Mouse (Mus musculus) skeletal muscle tissue, adult 2 months (tissue): Measurements from ENCODE around the gene Bcor.

ENCODE experiments used
- DNase-seq: peaks from one replicate; pipeline ENCODE4 v3.0.0-alpha.2; 2012; ENCODE audit warnings: low read depth, low spot score

The Bcor gene

DNA sequence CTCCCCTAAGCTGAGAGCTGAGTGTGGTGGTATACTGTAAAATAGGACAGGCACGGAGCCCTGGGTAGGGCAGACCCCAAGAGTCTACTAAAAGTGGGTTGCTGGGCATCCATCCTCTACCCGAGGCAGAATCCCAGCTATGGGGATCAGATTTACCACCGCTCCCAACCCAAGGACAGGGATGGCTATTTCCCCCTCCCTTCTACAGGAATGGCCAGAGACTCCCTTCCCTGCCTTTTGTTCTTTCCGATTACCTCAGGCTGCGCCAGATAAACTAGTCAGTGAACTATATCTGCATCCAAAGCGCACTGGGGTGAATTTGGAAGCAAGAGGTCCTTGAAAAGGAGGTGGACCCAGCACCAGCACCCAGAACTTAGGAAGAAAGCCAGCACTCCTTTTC lies 93.1 kb downstream of the Bcor start:
- DNase-seq, result no peak

DNA sequence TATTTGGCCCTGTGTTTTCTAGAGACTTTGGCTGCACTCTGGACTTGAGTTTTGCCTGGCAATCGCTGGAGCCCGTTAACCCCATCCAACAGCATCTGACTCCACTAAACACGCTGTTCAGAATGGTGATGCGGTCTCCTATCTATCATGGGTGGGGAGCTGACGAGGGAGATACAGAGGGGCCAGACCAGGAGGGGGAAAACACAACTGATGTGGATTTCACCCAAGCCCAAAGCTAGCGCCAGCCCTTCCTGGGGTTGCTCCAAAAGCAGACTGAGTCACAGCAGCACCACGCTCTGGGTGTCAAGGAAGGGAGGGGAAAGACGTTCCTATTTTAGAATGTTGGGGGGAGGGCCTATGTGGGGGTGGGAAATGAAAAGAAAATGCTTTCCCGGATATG lies 94.4 kb downstream of the Bcor start:
- no peak for DNase-seq

DNA sequence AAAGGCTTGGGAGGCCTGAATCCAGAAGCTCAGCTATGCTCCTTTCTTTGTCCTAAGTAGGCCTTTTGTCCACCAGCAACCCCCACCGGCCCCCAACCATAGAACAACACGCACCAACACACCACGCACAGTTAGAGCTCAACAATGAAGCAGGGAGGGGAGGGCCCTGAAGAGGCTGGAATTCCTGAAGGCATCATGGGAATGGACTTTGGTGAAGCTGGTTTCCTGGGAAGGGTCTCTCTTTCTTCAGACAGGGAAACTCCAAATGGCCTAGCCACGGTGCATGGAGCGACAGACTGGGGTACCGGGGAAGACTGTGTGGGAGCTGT lies 97.3 kb downstream of the Bcor start:
- DNase-seq, result no peak

DNA sequence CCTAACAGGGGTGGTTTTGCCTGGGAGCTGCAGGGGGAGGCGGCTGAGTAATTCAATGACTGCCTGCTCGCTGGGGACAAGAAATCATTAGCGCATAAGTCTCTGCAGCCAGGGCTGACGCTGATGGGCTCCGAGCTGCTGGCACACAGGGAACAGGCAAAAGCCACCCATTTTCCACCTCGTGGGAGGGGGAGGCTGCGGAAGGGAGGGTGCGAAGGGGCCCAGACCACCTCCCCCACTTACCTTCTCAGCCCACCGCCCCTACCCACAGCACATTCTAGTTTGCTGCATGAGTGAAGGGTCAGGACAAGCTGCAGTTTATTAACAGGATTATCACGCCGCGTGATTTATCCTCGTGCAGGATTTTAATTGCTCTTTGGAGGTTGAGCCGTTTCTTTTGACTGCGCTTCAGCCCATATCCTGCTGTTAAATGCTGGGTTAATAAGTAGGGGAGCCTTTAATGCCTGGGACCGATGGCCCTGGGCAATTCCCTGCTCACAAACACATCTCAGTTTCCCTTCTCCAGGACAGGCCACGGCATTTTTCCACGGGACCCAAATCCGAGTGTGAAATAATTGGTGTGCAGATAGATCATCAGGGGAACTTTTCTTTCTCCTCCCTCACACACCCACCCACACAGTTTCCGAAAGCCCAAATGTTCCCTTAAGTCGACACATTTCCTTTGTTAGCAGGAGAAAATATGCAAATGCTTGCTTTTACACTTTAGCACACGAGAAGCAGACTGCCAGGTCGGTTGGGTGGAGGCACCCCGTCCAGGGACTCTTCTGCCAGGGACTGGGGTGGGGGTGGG lies 97.8 kb downstream of the Bcor start:
- no peak for DNase-seq

DNA sequence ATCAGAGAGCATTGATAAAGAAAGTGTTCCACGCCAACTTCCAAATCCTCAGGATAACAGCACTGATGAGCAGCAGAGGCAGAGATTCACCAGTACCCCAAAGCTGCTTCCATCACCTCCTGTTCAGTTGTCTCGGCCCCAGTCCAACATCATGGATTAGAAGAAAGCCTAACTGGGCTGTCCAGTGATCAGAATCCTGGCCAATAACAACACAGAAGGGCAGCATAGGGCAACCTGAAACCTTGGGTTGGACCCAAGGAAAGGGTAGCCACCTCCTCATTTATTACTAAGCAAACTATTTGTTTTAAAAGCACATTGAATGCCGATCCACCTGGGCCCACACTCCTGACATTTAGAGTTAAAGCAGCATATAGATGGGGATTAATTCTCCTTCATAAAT lies 99.3 kb downstream of the Bcor start:
- no peak for DNase-seq

DNA sequence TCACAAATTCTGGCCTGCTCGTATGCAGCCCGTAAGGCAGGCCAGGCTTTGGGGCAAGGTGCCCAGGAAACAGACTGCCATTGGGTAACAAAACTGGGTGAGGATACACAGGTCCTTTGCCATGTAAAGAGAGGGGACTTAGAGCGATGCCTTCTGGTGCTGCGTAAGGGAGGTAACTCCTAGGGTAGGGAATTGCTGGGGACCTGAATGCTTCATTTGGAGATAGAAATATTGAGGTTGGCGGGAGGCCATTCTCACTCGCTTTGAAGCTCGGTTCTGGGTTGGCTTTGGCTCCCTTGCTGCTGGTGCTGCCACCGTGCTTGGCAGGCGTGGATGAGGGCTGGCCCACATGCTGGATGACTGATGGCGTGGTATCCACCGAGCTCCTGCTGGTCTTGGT lies 102.9 kb downstream of the Bcor start:
- no peak for DNase-seq

DNA sequence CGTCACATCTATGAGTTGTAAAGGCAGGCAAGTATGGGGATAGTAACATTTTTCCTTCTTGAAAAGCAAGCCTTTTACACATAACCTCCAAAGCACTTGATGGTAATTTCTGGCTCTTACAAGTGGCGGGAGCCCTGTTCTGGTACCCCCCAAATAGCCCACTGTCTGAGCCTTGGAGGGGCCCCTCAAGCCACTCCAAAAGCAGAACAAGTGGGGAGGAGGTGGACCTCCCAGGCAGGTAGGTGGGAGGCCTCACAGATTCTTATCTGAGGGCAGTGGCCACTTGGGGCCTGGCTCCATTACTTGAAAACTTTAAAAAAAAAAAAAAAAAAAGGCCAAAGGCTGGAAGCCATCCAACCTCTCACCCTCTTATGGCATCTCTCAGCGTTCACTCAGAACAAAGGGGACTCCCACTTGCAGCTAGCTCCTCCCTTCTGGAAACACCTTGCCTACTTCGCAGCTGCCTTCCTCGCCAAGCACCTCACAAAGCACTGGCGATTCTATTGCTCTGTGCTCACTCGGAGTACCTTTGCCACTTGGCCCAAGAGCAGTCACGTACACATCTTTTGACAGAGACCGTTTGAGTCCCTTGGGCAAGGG lies 106.7 kb downstream of the Bcor start:
- DNase-seq, result no peak

DNA sequence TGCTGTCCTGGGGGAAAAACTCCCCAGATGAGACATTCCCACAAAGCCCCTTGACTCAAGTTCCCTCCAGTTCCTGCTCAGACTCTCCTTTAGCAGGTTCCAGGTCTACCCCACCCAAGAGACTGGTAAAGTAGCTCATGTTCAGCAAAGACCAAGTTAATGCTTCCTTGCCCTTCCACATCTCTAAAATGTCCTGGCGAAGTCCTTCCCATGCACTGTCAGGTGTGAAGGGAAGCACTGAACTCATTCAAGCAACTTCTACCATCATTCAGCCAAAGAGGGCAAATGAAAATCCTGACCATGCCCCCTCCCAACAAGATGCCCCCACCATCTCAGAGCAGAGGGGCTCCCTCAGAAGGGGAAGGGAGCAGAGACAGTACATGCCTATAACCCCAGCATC lies 107.5 kb downstream of the Bcor start:
- no peak for DNase-seq

DNA sequence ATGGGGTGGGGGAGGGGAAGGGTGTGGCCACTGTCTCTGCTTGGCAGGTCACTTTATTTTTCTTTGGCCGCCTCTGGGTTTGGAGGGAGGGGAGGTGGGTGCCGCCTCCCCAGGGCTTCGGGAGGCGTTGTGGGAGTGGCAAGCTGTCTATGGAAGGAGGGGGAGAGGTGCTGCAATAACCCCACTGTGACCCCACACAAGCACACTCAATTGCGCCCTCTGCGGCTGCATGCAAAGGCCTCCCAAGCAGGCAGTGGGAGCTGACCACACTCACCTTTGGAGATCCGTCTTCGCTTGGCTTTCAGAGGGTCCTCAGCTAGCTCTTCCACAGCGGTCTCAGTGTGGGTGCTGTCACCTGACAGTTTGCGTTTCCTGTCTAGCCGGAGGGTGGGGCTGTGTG lies 111.4 kb downstream of the Bcor start:
- no peak for DNase-seq

DNA sequence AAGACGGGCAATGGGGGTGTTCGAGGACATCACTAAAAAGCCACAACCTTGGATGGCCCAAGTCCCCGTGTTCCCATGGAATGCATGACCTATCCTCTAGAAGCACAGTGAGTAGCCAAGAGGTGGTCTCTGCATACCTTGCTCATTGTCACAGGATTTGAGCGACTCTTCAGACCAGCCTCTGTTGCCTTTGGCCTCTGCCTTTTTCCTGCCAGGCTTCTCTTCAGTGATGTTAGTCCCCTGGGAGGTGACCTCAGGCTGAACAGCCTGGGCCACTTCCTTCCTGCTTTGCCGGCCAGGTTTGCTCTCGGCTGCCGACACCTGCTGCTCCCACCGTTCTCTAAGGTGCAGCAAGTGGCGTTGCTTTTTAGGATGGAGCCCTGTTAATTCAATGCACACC lies 112.0 kb downstream of the Bcor start:
- no peak for DNase-seq

DNA sequence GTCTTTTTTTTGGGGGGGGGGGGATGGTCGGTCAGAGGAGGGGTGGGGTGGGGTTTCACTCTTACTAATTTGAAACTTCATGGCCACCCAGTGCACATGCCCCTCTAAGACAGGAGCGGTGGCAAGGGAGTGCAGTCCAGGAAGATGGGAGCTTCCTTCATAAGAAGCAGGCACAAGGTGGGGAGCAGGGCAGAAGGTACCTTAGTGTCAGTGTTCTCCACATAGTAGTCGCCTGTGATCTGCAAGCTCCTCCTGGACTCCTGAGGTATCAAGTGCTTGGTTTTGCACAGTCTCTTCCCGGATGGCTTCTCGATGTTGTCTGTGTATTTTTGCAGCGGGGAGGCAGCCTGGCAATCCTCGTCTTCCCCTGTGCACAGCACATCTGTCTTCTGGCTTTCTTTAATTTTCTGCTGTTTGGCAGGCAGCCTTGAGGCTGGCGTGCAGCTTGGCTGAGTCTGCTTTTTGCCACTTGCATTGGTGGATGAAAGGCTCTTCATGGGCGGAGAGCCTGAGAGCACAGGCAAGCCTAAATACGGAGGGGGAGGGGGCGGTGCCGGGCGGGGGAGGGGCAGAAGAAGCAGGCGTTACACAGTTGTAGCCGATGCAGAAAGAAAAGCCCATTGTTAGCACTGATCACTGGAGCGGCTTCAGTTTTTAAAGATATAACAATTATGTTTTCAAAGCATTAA lies 112.8 kb downstream of the Bcor start:
- DNase-seq, result no peak

DNA sequence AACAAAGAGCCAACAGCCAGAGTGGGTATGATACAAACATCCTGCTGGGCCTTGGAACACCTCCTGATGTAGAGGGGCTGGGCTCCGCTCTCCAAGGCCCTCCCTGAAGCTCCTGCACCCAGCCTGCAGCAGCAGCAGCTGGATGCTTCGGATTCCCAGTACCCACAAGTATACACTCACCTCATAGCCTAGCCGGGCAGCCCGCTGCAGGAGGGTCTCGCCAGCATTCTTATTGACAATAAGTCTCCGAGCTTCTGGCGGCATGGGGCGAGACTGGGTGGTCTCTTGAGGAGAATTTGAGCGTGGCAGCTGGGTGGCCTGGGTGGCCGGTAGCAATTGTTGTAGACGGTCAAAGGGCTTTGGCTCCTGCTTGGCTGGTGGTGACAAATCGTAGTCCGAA lies 113.5 kb downstream of the Bcor start:
- DNase-seq, result no peak

DNA sequence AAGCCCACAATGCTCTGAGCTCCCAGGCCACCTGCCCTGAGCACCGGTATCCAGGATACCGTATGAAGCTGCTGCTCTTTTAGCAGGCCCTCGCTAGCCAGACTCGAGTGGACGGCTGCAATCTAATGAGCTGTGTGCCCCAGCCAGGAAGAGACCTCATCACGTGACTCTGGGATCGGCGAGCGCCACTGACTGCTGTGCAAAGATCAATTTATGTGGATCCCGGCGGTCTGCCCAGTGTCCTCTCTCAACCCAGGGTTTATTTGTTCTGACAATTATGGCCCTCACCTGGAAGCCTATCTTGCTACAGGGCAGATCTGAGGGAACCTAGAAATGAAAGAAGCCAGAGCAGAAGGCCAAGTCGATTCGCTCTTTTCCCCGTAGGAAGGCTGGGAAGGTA lies 116.8 kb downstream of the Bcor start:
- no peak for DNase-seq

DNA sequence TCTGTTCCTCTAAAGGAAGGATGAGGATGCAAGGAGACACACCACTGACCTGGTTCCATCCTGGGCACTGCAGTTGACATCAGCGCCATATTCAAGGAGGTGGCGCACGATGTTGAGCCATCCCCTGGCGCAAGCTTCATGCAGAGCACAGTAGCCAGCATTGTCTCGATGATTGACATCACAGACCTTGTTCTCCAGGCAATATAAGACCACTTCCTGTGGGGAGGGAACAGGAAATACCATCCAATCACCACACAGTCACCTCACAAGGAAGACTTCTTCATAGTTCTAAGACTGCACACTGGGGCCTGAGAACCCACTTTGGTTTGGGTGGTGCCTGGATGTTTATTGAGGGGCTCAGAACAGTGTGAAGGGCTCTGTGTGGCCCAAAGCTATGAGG lies 118.7 kb downstream of the Bcor start:
- DNase-seq, result no peak

DNA sequence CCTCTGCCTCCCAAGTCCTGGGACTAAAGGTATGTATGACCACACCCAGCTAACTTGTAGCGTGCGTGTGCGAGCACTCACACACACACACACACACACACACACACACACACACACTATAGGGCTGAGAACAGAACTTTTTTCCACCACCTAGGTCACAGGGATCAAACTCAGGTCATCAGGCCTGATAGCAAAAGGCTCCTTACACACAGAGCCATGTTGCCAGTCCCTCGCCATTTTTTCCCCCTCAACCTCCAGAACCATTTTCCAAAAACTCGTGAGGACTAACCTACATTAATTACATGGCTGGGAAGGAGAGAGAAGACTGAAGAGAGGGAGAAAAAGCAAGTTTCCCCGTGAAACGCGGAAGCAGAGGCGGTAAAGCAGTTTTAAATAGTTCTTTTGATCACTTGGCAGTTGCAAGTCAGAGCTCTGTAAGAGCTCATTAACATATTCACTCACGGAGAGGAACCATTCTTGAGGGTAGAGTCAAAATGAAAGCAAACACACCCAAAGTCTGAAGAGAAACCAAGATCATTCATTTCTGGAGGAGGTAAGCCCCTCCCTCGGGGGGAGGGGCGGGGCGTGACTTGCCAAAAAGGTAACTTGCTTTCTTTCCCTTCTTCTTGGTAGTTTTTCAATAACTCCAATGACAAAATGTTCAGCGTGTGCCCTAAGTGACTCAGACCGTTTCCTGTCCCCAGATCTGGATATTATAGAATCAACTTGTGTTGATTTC lies 145.3 kb downstream of the Bcor start:
- no peak for DNase-seq

DNA sequence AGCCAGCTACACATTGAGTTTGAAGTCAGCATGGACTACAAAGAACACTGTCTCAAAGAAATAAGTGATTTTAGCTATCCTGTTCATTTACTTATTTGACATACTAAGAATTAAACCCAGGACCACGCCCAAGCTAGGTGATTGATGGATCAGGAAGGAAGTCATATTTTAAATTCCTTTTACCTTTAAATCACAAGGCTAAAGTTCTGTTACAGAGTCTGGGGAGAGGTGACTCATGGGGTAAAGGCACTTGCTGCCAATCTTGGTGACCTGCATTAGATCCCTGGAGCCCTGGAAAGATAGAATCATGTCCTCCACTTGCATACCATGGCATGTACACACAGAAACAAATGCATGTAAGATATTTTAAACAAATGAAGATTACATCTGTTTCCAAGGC lies 149.5 kb downstream of the Bcor start:
- DNase-seq, result no peak

DNA sequence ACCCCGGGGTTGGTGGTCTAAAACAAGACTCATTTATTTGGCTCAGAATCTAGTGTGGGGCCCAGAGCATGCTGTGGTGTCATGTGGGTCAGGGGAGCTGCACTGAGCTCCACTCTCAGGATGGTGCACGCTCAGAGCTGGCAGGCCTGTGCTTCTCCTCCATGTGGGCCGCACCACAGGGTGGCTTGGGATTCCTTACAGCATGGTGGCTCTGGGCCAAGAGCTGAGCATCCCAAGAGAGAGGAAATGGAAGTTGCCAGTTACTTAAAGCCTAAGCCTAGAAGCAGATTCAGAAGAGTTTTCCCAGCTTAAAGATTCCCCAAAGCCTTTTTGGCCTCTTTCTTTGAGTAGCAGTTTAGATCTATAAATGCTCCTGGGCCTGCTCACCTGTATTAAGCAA lies 151.1 kb downstream of the Bcor start:
- no peak for DNase-seq

DNA sequence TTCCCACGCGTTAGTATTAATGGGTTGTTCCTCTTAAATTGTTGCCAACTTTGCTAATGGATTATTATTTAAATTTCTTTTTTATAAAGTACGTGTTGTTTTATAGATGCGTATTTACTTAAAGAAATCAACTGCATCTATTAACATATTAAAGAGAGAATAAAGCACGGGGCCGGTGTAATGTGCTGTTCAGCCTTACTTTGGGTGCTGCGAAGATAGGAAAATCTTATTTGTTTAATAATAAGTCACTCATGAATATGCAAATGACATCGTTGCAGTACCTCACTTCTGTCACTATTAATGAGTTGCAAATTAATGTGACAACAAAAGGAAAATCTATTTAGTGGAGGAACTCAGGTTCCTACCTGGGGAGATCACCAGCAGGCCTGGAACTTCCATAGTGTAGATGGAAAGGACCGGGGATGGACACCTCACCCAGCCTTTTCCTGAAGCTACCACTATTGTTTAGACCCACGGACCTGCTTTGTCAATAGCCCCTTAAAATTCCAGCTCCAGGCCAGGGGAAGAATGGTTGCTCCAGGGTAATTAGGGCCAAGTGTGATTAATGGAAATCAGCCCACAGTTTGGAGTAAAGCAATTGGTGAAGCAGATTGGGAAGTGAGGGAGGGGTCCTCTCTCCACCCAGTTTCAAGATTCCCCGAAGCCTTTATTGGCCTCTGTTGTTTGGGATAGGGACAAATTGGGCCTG lies 152.2 kb downstream of the Bcor start:
- DNase-seq, result no peak

DNA sequence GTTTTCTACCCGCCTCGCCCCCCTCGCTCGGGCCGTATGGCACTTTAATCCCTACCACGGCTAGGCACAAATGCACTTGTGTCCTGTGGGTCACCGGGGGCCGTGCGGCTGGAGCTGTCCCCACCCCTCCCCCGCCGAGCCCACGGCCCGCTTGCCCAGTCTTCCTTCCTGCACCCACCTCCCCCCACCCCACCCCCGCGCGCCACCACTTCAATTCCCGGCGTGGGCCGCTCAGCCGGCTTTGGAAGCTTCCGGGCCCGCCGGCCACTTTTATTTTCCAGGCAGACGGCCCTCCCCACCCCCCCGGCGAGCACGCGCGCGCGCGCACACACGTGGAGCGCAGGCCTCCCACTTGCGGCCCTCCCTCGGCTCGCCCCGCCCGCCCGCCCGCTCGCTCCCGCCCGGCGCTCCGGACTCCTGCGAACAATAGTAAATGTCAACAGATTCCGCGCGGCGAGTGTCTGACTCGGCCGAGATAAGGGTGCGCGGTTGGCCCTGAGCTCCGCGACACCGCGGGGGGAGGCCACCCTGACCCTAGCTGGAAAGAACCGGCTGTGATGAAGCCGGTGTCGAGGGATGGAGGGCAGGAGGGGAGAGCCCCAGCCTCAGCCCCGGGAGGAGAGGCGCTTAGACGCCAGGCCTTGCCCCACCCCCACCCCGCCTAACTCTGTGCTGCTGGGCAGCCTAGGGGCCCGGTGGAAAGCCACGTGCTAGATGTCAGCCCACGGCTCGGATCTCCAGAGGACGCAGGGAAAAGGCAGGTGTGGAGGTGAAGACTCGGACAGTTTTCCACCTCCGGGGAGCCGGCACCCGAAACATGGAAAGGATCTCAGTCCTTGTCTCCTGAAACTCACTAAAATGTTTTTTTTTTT lies 153.0 kb downstream of the Bcor start:
- DNase-seq, result peak; percentile 45

DNA sequence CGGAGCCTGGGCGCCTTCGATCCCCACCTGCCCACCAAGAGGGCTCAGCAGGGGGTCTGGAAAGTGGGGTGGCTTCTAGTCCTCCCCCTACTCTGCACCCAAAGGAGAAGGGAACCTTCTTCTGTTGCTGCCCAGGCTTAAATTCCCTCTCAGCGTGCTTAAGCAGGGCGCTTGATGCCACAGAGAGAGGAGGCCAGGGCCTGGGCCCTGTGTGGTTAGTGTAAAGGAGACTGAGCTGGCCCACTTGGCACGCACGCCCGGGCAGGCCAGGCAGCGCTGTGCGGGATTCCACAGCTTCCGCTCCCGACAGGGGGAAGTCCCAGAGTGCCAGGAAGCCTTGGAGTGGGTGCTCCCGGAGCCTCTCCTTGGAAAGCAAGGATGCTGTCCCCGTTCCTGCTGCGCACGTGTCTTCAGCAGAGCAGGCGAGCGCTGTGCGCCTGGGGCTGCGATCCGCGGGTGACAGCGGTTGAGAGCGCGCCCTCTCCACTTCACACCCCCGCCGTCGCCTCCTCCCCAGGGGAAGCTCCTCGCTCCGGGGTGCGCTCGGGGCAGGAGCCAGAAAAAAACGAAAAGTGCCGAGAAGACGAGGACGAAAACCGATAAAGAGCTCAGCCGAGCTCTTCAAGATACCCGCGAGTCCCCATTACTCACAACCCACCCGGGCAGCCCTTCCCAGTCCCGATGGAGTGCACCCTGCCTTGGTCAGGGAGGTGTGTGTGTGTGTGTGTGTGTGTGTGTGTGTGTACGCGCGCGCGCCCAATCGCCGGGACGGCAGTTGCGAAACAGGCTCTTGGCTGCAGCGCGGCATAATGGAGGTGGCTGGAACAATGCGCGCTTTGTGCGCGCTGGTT lies 153.9 kb downstream of the Bcor start:
- peak; percentile 62 for DNase-seq
